Mouse (Mus musculus): ENCODE measurements around the gene Nin. TPM values are rescaled to one million over a fixed set of nuclear protein-coding genes. Genes with fewer than 3 reads are reported as not detected.
A peak's percentile ranks its signal among the peaks of the same experiment; 100 is the strongest.
"Not testable (repeated sequence)": the region's sequence is repeated elsewhere in the genome, so short reads cannot be mapped to it uniquely, and the experiment has no call there.

Nin gene
- polyA plus RNA-seq, 1 experiment from 2014 or later, result 10.3 TPM

DNA sequence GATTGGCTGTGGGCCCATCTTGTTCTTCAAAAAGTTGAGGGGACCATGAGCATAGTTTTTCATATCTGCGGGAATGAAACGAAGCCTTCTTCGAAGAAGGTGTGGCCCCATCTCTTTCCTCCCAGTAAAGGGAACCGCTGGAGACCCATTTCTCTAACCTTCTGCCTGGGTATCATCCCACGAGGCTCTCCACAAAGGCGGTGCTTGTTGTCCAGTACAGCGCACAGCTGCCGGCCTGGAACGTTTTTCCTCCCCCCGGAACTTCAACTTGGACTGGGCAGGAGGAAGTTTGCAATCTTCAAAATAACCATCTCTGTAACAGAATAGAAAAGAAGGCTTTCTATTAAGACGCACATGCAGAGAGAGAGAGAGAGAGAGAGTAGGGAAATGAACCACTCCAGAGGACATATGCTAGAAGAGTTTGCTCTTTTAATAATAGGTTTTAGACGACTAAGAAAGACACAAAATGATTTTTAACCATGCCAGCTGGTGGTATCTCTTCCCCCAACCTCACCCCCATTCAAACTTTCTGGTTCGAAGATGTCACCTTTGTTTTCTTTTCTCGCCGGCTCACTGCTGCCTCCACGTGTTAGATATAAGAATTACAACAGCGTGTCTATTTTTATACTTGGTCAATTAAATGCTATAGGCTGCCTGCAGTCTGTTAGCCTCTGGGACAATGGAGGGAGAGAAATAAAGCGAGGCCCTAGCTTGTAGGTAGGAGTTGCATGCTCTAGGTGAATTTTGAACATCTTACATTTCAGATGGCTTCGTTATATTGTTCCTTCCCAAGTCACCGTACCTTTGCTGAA, 31.3 kb upstream of the Nin start:
- no peak for ATAC-seq (replicated peaks; ENCODE audit: insufficient number of reproducible peaks, low FRiP score, low TSS enrichment, low read depth)
- 48% methylated on average over 20 of the region's 20 CpGs for WGBS
- H3K27ac ChIP-seq (replicated peaks; ENCODE audit: low read depth, low read length), result no peak overlapping the region
- H3K36me3 ChIP-seq (replicated peaks; ENCODE audit: control insufficient read depth, insufficient read depth, low read depth, low read length), result no peaks in the 10 kb centered on the region
- DNase-seq (ENCODE audit: low spot score), result peak; percentile 82
- H3K27me3 ChIP-seq (ENCODE audit: control insufficient read depth, insufficient read depth, low read length), result no peaks in the 10 kb centered on the region
- H3K9me3 ChIP-seq (replicated peaks; ENCODE audit: control insufficient read depth, low read length), result no peaks in the 10 kb centered on the region
- no peaks in the 10 kb centered on the region for H3K4me1 ChIP-seq (ENCODE audit: control insufficient read depth, insufficient read depth, low read length)
- H3K9ac ChIP-seq (replicated peaks; ENCODE audit: low read length), result no peak overlapping the region
- H3K4me2 ChIP-seq (ENCODE audit: low read depth, low read length), result no peak overlapping the region
- H3K4me3 ChIP-seq (ENCODE audit: low read depth, low read length), result no peak overlapping the region

- H3K27ac ChIP-seq (replicated peaks; ENCODE audit: low read depth, low read length); H3K27me3 ChIP-seq (ENCODE audit: control insufficient read depth, insufficient read depth, low read length); H3K9ac ChIP-seq (replicated peaks; ENCODE audit: low read length); H3K36me3 ChIP-seq (replicated peaks; ENCODE audit: control insufficient read depth, insufficient read depth, low read depth, low read length); ATAC-seq (replicated peaks; ENCODE audit: insufficient number of reproducible peaks, low FRiP score, low TSS enrichment, low read depth); H3K4me3 ChIP-seq (ENCODE audit: low read depth, low read length); H3K9me3 ChIP-seq (replicated peaks; ENCODE audit: control insufficient read depth, low read length); H3K4me1 ChIP-seq (ENCODE audit: control insufficient read depth, insufficient read depth, low read length); DNase-seq (ENCODE audit: low spot score); H3K4me2 ChIP-seq (ENCODE audit: low read depth, low read length): not testable (repeated sequence)
- 5% methylated on average over 3 of the region's 3 CpGs for WGBS
Measured at GRCm38 (mm10) chr12:70144106-70144587, 30.6 kb upstream of the Nin start.

DNA sequence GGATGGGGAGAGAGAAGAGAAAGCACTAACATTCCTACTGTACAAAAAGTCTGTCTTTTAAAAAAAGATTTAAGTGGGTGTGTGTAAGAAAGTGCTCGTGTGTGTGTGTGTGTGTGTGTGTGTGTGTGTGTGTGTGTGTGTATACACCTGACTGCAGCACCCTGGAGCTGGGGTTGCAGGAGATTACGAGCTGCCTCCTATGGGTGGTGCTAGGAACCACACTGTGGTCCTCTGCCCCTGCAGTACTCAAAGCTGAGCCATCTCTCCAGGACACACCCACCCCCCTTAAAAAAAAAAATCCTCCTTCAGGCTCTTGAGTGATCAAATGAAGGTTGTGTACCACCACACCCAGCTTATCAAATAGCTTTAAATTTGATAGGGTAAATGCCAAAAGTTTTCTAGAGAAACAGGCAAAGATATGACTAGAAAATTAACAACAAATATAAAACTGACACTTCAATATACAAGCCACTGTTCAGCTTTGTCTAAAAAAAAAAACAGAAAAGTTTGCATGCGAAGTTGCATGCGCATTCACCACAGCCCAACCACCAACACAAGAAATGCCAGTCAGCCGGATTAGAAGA, 27.6 kb upstream of the Nin start:
- no peaks in the 10 kb centered on the region for H3K36me3 ChIP-seq (replicated peaks; ENCODE audit: control insufficient read depth, insufficient read depth, low read depth, low read length)
- no peak overlapping the region for H3K9ac ChIP-seq (replicated peaks; ENCODE audit: low read length)
- H3K4me2 ChIP-seq (ENCODE audit: low read depth, low read length), result no peak overlapping the region
- WGBS, result 88% methylated on average over 5 of the region's 5 CpGs
- no peak overlapping the region for H3K4me3 ChIP-seq (ENCODE audit: low read depth, low read length)
- no peaks in the 10 kb centered on the region for H3K27me3 ChIP-seq (ENCODE audit: control insufficient read depth, insufficient read depth, low read length)
- no peaks in the 10 kb centered on the region for H3K4me1 ChIP-seq (ENCODE audit: control insufficient read depth, insufficient read depth, low read length)
- ATAC-seq (replicated peaks; ENCODE audit: insufficient number of reproducible peaks, low FRiP score, low TSS enrichment, low read depth) (no peak), DNase-seq (ENCODE audit: low spot score) (no peak)
- no peak overlapping the region for H3K27ac ChIP-seq (replicated peaks; ENCODE audit: low read depth, low read length)
- no peaks in the 10 kb centered on the region for H3K9me3 ChIP-seq (replicated peaks; ENCODE audit: control insufficient read depth, low read length)

DNA sequence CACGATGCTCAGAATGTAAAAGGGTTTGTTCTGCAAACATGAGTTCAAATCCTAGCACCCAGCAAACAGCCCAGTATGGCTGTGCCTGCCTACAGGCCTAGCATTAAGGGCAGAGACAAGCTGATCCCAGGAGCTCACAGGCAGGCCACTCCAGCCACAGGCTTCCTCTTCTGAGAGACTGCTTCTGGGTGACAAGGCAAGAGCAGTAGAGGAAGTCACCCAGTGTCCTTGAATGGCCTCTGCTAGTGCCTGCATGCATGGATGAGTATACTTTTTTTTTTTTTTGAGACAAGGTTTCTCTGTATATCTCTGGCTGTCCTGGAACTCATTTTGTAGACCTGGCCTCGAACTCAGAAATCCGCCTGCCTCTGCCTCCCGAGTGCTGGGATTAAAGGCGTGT, 27.0 kb upstream of the Nin start:
- H3K4me2 ChIP-seq (ENCODE audit: low read depth, low read length), result no peak overlapping the region
- H3K36me3 ChIP-seq (replicated peaks; ENCODE audit: control insufficient read depth, insufficient read depth, low read depth, low read length), result no peaks in the 10 kb centered on the region
- no peaks in the 10 kb centered on the region for H3K27me3 ChIP-seq (ENCODE audit: control insufficient read depth, insufficient read depth, low read length)
- no peak overlapping the region for H3K9ac ChIP-seq (replicated peaks; ENCODE audit: low read length)
- ATAC-seq (replicated peaks; ENCODE audit: insufficient number of reproducible peaks, low FRiP score, low TSS enrichment, low read depth) (no peak), DNase-seq (ENCODE audit: low spot score) (no peak)
- no peak overlapping the region for H3K27ac ChIP-seq (replicated peaks; ENCODE audit: low read depth, low read length)
- 93% methylated on average over 5 of the region's 5 CpGs for WGBS
- H3K4me1 ChIP-seq (ENCODE audit: control insufficient read depth, insufficient read depth, low read length), result no peaks in the 10 kb centered on the region
- no peaks in the 10 kb centered on the region for H3K9me3 ChIP-seq (replicated peaks; ENCODE audit: control insufficient read depth, low read length)
- no peak overlapping the region for H3K4me3 ChIP-seq (ENCODE audit: low read depth, low read length)

DNA sequence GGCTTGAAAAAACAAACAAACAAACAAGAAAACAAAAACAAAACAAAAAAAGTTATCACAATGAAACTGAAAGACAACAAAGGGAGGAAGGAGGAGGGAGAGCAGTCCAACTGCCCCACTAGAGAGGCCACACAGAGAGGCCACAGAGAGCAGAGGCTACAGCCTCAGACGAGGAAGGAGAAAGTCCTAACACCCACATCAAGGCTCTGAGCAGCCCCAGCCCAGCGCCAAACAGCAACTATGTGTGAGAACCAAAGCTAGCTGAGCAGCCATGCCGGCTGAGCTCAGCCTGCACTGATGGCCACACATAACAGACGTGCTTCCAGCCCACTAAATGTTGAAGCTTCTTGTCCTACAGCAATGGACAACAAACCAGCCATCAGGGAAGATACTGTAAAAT, 26.4 kb upstream of the Nin start:
- no peaks in the 10 kb centered on the region for H3K36me3 ChIP-seq (replicated peaks; ENCODE audit: control insufficient read depth, insufficient read depth, low read depth, low read length)
- H3K4me3 ChIP-seq (ENCODE audit: low read depth, low read length), result no peak overlapping the region
- WGBS, result 73% methylated on average over 4 of the region's 4 CpGs
- no peak overlapping the region for H3K4me2 ChIP-seq (ENCODE audit: low read depth, low read length)
- DNase-seq (ENCODE audit: low spot score) (no peak), ATAC-seq (replicated peaks; ENCODE audit: insufficient number of reproducible peaks, low FRiP score, low TSS enrichment, low read depth) (no peak)
- H3K27ac ChIP-seq (replicated peaks; ENCODE audit: low read depth, low read length), result no peak overlapping the region
- H3K27me3 ChIP-seq (ENCODE audit: control insufficient read depth, insufficient read depth, low read length), result no peaks in the 10 kb centered on the region
- H3K4me1 ChIP-seq (ENCODE audit: control insufficient read depth, insufficient read depth, low read length), result no peaks in the 10 kb centered on the region
- no peak overlapping the region for H3K9ac ChIP-seq (replicated peaks; ENCODE audit: low read length)
- H3K9me3 ChIP-seq (replicated peaks; ENCODE audit: control insufficient read depth, low read length), result no peaks in the 10 kb centered on the region

- no peak overlapping the region for H3K9ac ChIP-seq (replicated peaks; ENCODE audit: low read length)
- H3K36me3 ChIP-seq (replicated peaks; ENCODE audit: control insufficient read depth, insufficient read depth, low read depth, low read length), result no peaks in the 10 kb centered on the region
- H3K27me3 ChIP-seq (ENCODE audit: control insufficient read depth, insufficient read depth, low read length), result no peaks in the 10 kb centered on the region
- H3K4me1 ChIP-seq (ENCODE audit: control insufficient read depth, insufficient read depth, low read length), result no peaks in the 10 kb centered on the region
- ATAC-seq (replicated peaks; ENCODE audit: insufficient number of reproducible peaks, low FRiP score, low TSS enrichment, low read depth) (no peak), DNase-seq (ENCODE audit: low spot score) (no peak)
- H3K4me3 ChIP-seq (ENCODE audit: low read depth, low read length), result no peak overlapping the region
- WGBS, result 73% methylated on average over 9 of the region's 9 CpGs
- H3K27ac ChIP-seq (replicated peaks; ENCODE audit: low read depth, low read length), result no peak overlapping the region
- H3K4me2 ChIP-seq (ENCODE audit: low read depth, low read length), result no peak overlapping the region
- H3K9me3 ChIP-seq (replicated peaks; ENCODE audit: control insufficient read depth, low read length), result no peaks in the 10 kb centered on the region
Measured at GRCm38 (mm10) chr12:70137626-70138025, 24.1 kb upstream of the Nin start.

GRCm38 (mm10) chr12:70137095-70137494, 23.6 kb upstream of the Nin start:
- 75% methylated on average over 4 of the region's 4 CpGs for WGBS
- ATAC-seq (replicated peaks; ENCODE audit: insufficient number of reproducible peaks, low FRiP score, low TSS enrichment, low read depth) (no peak), DNase-seq (ENCODE audit: low spot score) (no peak)
- no peaks in the 10 kb centered on the region for H3K4me1 ChIP-seq (ENCODE audit: control insufficient read depth, insufficient read depth, low read length)
- H3K27ac ChIP-seq (replicated peaks; ENCODE audit: low read depth, low read length), result no peak overlapping the region
- no peaks in the 10 kb centered on the region for H3K9me3 ChIP-seq (replicated peaks; ENCODE audit: control insufficient read depth, low read length)
- no peak overlapping the region for H3K4me2 ChIP-seq (ENCODE audit: low read depth, low read length)
- no peaks in the 10 kb centered on the region for H3K36me3 ChIP-seq (replicated peaks; ENCODE audit: control insufficient read depth, insufficient read depth, low read depth, low read length)
- no peak overlapping the region for H3K4me3 ChIP-seq (ENCODE audit: low read depth, low read length)
- no peak overlapping the region for H3K9ac ChIP-seq (replicated peaks; ENCODE audit: low read length)
- H3K27me3 ChIP-seq (ENCODE audit: control insufficient read depth, insufficient read depth, low read length), result no peaks in the 10 kb centered on the region

DNA sequence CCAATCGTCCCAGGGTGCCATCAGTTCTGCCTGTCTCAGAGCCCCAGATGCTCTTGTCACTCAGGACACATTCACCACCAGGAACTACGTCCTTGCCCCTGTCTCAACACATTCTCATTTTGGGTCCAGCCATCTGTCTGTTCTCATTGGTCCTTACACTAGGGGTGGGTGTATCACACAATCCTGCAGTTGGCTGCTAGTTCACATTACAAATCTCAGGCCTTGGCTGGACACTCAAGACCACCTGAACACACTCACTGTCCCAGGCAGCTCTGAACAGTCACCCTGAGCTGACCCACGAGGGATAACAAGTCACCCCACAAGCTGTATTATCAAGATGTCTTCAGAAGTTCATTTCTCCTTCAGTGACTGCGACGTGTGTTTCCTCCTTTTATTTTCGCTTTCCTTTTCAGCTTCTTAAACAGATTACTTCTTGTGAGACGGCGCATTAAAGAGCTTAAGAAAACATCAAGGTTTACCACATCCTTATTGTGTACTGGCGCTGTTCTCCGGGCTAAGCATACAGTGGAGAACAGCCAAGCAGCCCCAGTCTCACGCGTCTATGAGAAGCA, 22.8 kb upstream of the Nin start:
- Histone ChIP-seq H3K4me2 (ENCODE audit: low read depth, low read length) (no peak overlapping the region), H3K4me3 (ENCODE audit: low read depth, low read length) (no peak overlapping the region), H3K4me1 (ENCODE audit: control insufficient read depth, insufficient read depth, low read length) (no peaks in the 10 kb centered on the region), H3K27ac (replicated peaks; ENCODE audit: low read depth, low read length) (no peak overlapping the region), H3K36me3 (replicated peaks; ENCODE audit: control insufficient read depth, insufficient read depth, low read depth, low read length) (no peaks in the 10 kb centered on the region), H3K27me3 (ENCODE audit: control insufficient read depth, insufficient read depth, low read length) (no peaks in the 10 kb centered on the region), H3K9me3 (replicated peaks; ENCODE audit: control insufficient read depth, low read length) (no peaks in the 10 kb centered on the region), H3K9ac (replicated peaks; ENCODE audit: low read length) (no peak overlapping the region)
- DNase-seq (ENCODE audit: low spot score) (no peak), ATAC-seq (replicated peaks; ENCODE audit: insufficient number of reproducible peaks, low FRiP score, low TSS enrichment, low read depth) (no peak)
- 73% methylated on average over 12 of the region's 12 CpGs for WGBS

Data from embryonic facial prominence, embryonic 11.5 days (tissue).